Mouse (Mus musculus): ENCODE results near the gene Neil1.

The Neil1 gene

GRCm38 (mm10) chr9:57148144-57148878, at the start of gene Neil1:
Gene Neil1 (minus strand): TSS chr9:57148305.
- in situ Hi-C loops (cut with MboI, MseI), result no loop called here

- in situ Hi-C loops (cut with MboI, MseI), result no loop called here
Measured at GRCm38 (mm10) chr9:57197414-57197813, 49.3 kb upstream of the Neil1 start.

- in situ Hi-C loops (cut with MboI, MseI), result no loop called here
Measured at GRCm38 (mm10) chr9:57196708-57197107, 48.6 kb upstream of the Neil1 start.

DNA sequence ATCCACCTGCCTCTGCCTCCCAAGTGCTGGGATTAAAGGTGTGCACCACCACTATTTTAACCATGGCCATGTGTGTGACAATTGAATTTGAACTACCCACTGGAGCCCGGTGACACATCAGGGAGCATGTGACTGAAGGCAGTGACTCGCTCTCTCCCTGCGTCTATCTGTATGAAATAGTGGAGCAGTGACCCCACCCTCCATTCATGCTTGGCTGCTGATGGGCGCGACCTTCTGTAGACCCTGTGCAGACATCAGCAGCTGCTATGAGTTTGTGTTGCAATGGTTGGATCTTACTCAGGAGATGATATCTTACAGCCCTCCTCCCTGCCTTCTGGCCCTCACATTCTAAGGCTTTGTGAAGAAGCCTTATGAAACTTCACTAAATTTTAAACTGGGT, 20.3 kb upstream of the Neil1 start:
- in situ Hi-C loops (cut with MboI, MseI), result no loop called here

GRCm38 (mm10) chr9:57166173-57166572, 18.1 kb upstream of the Neil1 start:
- in situ Hi-C loops (cut with MboI, MseI), result no loop called here

DNA sequence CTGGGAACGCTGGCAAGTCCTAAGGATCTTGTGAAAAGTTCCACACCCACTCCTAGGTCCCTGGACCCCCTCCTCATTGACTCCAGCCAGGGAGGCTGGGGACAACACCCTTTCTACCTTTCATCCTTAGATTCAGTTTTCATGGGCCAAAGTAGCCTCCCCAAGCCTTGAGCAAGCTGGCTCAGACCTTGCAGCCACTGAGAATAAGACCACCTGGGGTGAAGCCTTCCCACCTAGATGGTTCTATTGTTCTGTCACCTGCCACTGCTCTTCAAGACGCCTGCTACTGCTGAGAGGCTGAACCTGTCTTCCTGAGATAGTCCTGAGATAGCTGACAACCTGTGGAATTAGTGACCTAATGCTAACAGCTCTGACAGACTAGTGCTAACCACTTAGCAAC, 15.0 kb upstream of the Neil1 start:
- in situ Hi-C loops (cut with MboI, MseI), result no loop called here

- in situ Hi-C loops (cut with MboI, MseI), result no loop called here
Measured at GRCm38 (mm10) chr9:57162496-57162895, 14.4 kb upstream of the Neil1 start.

- in situ Hi-C loops (cut with MboI, MseI), result no loop called here
Measured at GRCm38 (mm10) chr9:57158506-57158905, 10.4 kb upstream of the Neil1 start.

GRCm38 (mm10) chr9:57158013-57158470, 9.9 kb upstream of the Neil1 start, which contains the start of gene Commd4:
Gene Commd4 (minus strand): TSS chr9:57158331.
- in situ Hi-C loops (cut with MboI, MseI), result no loop called here

DNA sequence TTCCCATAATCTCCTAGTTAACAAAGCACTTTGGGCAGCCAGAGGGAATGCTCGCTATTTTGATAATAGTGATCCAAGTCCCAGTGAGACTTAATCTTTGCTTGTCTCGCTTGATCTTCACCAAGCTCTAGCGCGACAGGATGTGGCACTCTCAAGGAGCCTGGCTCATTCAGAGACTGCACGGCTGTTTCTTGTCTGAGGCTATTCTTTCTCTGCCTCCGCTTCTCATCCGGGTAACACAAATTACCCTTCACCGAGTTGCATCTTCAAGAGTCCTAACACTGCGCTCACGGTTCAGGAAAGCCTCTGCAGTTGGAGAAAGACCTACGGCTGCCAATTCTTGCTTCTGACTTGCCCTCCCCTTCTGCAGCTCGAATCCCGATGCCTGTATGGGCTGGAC, 9.4 kb upstream of the Neil1 start:
- in situ Hi-C loops (cut with MboI, MseI), result no loop called here

DNA sequence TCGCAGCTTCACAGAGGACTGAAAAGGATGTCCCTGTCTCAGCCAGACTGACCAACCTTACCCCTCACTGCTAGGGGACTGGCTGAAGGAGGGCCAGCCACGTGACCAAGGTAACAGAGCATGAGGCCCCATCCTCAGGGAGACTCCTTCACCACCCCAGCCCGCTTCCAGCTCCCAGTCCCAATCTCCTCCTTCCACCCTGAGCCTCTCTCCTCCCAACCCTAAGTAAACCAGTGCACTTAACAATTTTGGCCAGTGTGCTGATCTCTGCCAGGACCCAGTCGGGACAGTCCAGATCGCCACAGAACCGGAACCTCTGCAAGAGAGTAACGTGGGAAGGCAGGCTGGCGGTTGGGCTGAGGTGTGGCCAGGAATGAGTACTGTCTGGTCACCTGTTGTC, 8.7 kb upstream of the Neil1 start:
- in situ Hi-C loops (cut with MboI, MseI), result no loop called here

GRCm38 (mm10) chr9:57156383-57156782, 8.3 kb upstream of the Neil1 start:
- in situ Hi-C loops (cut with MboI, MseI), result no loop called here

DNA sequence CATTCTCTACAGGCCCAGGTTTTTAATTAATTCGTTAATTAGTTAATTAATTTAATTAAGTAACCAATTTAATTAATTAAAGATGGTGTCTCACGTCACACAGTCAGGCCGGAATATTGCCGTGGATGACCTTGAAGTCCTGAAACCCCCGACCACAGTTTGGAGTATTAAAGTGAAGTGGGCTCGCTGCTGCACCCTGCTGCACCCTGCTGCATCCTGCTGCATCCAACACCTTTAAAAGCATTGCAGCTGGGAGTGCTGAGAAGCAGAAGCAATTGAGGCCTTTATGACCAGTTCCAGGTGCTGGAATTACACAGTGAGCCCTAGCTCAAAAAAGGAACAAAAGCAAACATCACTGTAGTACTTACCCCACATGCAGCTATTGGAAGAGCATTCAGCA, 4.2 kb upstream of the Neil1 start:
- in situ Hi-C loops (cut with MboI, MseI), result no loop called here

DNA sequence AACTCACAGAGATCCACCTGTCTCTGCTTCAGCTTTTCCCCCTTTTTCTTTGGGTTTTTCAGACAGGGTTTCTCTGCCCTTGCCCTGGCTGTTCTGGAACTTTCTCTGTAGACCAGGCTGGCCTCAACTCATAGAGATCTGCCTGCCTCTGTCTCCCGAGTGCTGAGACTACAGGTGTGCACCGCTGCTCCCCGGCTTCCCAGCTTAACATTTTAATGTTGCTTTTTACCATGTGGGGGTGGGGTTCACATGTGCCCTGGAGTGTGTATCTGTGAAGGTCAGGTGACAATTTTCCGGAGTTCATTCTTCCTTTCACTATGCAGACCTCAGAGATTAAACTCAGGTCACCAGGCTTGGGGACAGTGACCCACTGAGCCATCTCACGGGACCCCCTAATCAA, 2.1 kb upstream of the Neil1 start:
- in situ Hi-C loops (cut with MboI, MseI), result no loop called here

DNA sequence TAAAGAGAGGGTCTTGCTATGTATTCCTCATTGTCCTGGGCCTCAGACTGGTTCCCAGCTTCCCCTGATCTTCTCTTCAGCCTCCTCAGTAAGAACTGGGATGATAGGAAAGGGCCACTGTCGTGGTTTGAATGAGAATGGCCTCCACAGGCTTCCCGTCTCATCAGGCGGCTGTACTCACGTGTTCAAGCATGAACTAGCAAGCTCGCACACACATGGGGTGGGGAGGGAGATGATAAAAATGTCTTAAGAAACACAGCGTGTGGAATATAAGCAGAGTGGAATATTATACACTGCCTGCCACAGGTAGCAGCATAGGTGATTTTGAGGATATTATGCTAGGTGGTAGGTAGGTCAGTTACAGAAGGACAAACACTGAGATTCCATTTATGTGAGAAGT, 916 bp upstream of the Neil1 start:
- in situ Hi-C loops (cut with MboI, MseI), result no loop called here

DNA sequence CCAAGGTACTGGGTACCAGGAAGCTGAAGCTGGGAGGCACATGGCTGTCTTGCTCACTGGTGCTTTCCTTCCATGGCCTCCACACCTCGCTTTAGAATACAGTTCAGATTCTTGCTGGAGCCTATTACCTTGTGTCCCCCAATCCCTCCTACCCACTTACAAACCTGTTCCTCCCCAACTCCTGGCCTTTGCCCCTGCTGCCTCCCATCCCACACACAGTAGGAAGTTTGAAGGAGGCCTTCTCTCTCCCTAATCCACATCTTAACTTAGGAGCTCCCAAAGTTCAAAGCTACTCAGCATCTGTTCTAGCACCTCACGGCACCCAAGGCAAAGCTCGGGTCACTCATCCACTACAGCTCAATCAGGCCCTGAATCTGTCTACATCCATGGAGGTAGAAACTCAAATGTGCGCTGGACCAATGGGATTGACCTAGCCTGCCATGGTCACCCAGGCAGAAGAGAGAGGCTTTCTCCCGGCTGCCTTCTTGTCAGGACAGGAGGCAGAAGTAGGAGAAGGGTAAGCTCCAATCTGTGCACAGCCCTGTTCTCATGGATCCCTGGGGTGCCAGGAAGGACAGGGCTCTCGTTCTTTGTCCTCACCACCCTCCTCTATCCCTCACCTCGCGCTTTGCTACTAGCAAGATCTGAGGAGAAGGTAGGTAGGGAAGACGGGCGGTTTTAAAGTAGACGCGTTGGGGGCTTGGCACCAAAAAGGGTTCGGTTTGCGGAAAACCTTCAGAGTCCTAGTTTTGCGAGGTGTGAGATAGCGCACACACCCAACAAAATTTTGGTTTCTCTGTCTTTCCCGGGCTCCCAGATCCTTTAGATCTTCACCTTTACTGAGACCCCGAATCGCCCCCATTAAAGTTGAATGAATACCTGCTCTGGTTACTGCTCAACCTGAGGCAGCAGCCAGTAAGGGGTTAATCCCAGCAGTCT, 631 bp downstream of the Neil1 start:
- in situ Hi-C loops (cut with MboI, MseI), result no loop called here

GRCm38 (mm10) chr9:57146451-57147066, 1.5 kb downstream of the Neil1 start:
- in situ Hi-C loops (cut with MboI, MseI), result no loop called here

- in situ Hi-C loops (cut with MboI, MseI), result no loop called here
Measured at GRCm38 (mm10) chr9:57144830-57145229, 3.3 kb downstream of the Neil1 start.

DNA sequence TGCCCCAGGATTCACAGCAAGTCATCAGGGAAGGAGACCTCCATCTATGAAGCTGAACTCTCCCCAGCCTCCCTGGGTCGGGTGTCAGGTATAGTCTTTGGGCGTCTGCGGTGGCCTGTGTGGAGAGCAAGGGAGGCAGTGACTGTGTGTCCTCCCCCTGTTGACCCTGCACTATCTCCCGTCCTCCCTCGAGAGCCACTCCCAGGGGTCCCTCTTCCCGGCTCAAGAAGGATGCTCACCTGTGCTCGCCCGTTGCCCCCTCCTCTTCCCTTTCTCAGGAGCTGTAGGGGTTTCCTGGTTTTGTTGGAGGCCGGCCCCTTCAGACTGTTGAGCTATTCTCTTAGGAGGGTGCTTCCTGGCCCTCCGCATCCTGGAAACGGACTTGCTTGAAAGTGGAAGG, 4.9 kb downstream of the Neil1 start:
- in situ Hi-C loops (cut with MboI, MseI), result no loop called here

- in situ Hi-C loops (cut with MboI, MseI), result no loop called here
Measured at GRCm38 (mm10) chr9:57141417-57142353, 6.4 kb downstream of the Neil1 start.

DNA sequence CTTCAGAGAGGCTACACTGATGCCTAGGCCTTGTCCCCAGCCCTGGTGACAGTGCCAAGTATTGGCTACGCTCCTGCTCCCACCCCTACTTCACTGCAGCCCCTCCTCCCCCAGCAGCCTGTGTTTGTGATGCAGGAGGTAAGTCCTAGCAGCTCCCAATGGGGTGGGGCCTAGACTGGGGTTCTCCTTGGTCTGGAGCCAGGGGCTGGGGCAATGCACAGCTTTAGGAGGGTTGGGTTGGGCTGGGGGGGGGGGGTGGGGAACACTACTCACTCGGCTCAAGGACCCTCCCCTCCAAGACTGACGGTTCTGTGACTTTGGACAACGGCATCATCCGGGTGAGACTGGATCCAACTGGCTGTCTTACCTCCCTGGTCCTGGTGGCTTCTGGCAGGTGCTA, 8.5 kb downstream of the Neil1 start:
- in situ Hi-C loops (cut with MboI, MseI), result no loop called here
